Comparison of ENCODE assay signal across 16 mouse cellular contexts in the genomic region with DNA sequence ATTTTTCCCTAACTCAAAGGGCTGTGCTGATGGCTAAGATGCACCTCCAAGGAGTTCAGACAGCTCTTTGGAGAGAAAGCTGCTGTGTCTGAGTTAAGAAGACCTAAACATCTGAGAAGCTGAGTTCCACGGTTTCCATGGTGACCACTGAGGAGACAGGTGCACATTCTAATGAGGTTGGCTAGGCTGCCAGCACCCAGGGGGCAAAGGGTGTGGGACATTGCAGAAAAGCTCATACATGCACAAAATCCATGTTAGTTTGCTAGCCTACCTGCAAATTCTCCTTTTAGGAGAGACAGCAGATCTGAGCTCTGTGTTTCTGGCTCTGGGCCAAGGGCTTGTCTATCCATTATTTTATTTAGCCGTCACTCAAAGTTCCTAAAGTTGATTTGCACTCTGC.
DNase-seq lines count a peak whose midpoint lies in the region; ATAC-seq and TF ChIP-seq lines count a peak whose summit lies in the region.
"Had no signal": no experiment of that assay in that cellular context is flagged by ENCODE, and none has a peak within 500 bp of the region (broad histone marks: within the 10 kb centered on the region; RNA-seq: fewer than 3 reads in every experiment).

No protein-coding gene starts in this region.

- no peak overlapping the region for H3K4me2 ChIP-seq in hindbrain, embryonic 13.5 days
- no peak overlapping the region for H3K4me2 ChIP-seq in midbrain, postnatal 0 days (ENCODE audit: low read depth, low read length, poor library complexity, severe bottlenecking)
- H3K4me2 ChIP-seq: limb, embryonic 12.5 days had no signal

- 0 out of 2 replicates have a peak, but pooled peaks have one; percentile 31 for ATAC-seq in hindbrain, embryonic 13.5 days (ENCODE audit: low FRiP score)
- peak; percentile 83; the same call in 1 of the 2 replicates for ATAC-seq in midbrain, postnatal 0 days (ENCODE audit: low FRiP score)

- no peaks in the 10 kb centered on the region for H3K9me3 ChIP-seq in hindbrain, embryonic 13.5 days
- no peaks in the 10 kb centered on the region for H3K9me3 ChIP-seq in midbrain, postnatal 0 days (ENCODE audit: low read length)
- H3K9me3 ChIP-seq: limb, embryonic 12.5 days had no signal

- H3K9ac ChIP-seq in hindbrain, embryonic 13.5 days, result no peak overlapping the region
- no peak overlapping the region for H3K9ac ChIP-seq in midbrain, postnatal 0 days (replicated peaks; ENCODE audit: low read length, poor library complexity, severe bottlenecking)
- H3K9ac ChIP-seq: limb, embryonic 12.5 days had no signal

- no peak overlapping the region for H3K4me3 ChIP-seq in hindbrain, embryonic 13.5 days
- no peak overlapping the region for H3K4me3 ChIP-seq in midbrain, postnatal 0 days (ENCODE audit: low read depth, low read length)
- H3K4me3 ChIP-seq: erythroblast, embryonic 14.5 days; limb, embryonic 12.5 days had no signal

- peak; percentile 19 for DNase-seq in right cerebral cortex, postnatal 14 days
- no peak for DNase-seq in right cerebral cortex, adult 18-20 months
- DNase-seq in cerebellum, adult 9-11 months, result peak; percentile 83
- peak; percentile 70 for DNase-seq in midbrain, postnatal 0 days (ENCODE audit: low spot score)
- no peak for DNase-seq in embryo, embryonic 10.5 days (ENCODE audit: low spot score)
- DNase-seq in left cerebral cortex, adult 9 months (ENCODE audit: low spot score in 2 of 2), result no peak
- no peak for DNase-seq in embryo, embryonic 10 days (ENCODE audit: low spot score)
- DNase-seq: embryo, embryonic 11 days; gastrocnemius, postnatal 10 days; kidney, adult 18-20 months; layer of hippocampus, adult 9-11 months; lung, adult 18-20 months; spleen, adult 18-20 months had no signal

- no peaks in the 10 kb centered on the region for H3K27me3 ChIP-seq in hindbrain, embryonic 13.5 days
- no peaks in the 10 kb centered on the region for H3K27me3 ChIP-seq in midbrain, postnatal 0 days (ENCODE audit: insufficient read depth, low read length)
- H3K27me3 ChIP-seq: limb, embryonic 12.5 days had no signal

- 61% methylated on average over 2 of the region's 2 CpGs for WGBS in hindbrain, embryonic 13.5 days
- 31% methylated on average over 2 of the region's 2 CpGs for WGBS in midbrain, postnatal 0 days

- H3K27ac ChIP-seq in hindbrain, embryonic 13.5 days, result peak overlapping the region; percentile 62; the same call in 1 of the 2 replicates
- H3K27ac ChIP-seq in midbrain, postnatal 0 days (ENCODE audit: low read depth, low read length), result peak overlapping the region; percentile 59
- H3K27ac ChIP-seq: limb, embryonic 12.5 days had no signal

- peaks cover 31% of the 10 kb centered on the region for H3K4me1 ChIP-seq in hindbrain, embryonic 13.5 days (replicated peaks)
- H3K4me1 ChIP-seq in midbrain, postnatal 0 days (ENCODE audit: insufficient read depth, low read length), result peaks cover 14% of the 10 kb centered on the region; the same call in 1 of the 2 replicates

- no peaks in the 10 kb centered on the region; the same call in 1 of the 2 replicates for H3K36me3 ChIP-seq in hindbrain, embryonic 13.5 days
- no peaks in the 10 kb centered on the region for H3K36me3 ChIP-seq in midbrain, postnatal 0 days (ENCODE audit: insufficient read depth, low read length)
- H3K36me3 ChIP-seq: limb, embryonic 12.5 days had no signal

- TF ChIP-seq CTCF in midbrain, postnatal 0 days (IDR thresholded peaks at IDR 0.05), result no peak

Comparison
In these comparisons a context has a peak if more than half of its experiments do, and no peak if none do; other contexts are left out.
1. DNase-seq: peak in right cerebral cortex, postnatal 14 days (single experiment), cerebellum, adult 9-11 months (single experiment) and midbrain, postnatal 0 days (single experiment); none in right cerebral cortex, adult 18-20 months (single experiment), embryo, embryonic 10.5 days (single experiment), left cerebral cortex, adult 9 months (0 of 2) and embryo, embryonic 10 days (single experiment).